Mouse (Mus musculus) layer of hippocampus, adult 8-10 months (tissue): ENCODE data around the gene Prkaa1. TPM values are rescaled to one million over a fixed set of nuclear protein-coding genes. Genes with fewer than 3 reads are reported as not detected.
A peak's percentile ranks its signal among the peaks of the same experiment; 100 is the strongest.
"Not testable (repeated sequence)": the region's sequence is repeated elsewhere in the genome, so short reads cannot be mapped to it uniquely, and the experiment has no call there.

Experiments used
- DNase-seq, 2 experiments: peaks; one replicate each; pipeline ENCODE4 v3.0.0; 2022; ENCODE audit warnings: low spot score in 2 of 2
- total RNA-seq, 4 experiments: library from RNA; stranded (reverse); gene quantifications; 2 replicates each; pipeline ENCODE4 v1.2.4; 2022

Gene Prkaa1
- total RNA-seq, 4 experiments from 2014 or later: 24.6 to 25.5 (median 24.8) TPM

GRCm38 (mm10) chr15:5129111-5129805 lies 14.4 kb upstream of the Prkaa1 start:
- DNase-seq: no peak

- DNase-seq: not testable (repeated sequence)
These were observed 12.6 kb upstream of the Prkaa1 start for GRCm38 (mm10) chr15:5130887-5131668.

GRCm38 (mm10) chr15:5133301-5133700 lies 10.4 kb upstream of the Prkaa1 start:
- no peak for DNase-seq

GRCm38 (mm10) chr15:5134179-5134578 lies 9.5 kb upstream of the Prkaa1 start:
- no peak for DNase-seq

- no peak for DNase-seq
These were observed 8.6 kb upstream of the Prkaa1 start for GRCm38 (mm10) chr15:5134945-5135483.

GRCm38 (mm10) chr15:5138021-5138856 lies 5.4 kb upstream of the Prkaa1 start:
- no peak for DNase-seq

- no peak for DNase-seq
These were observed 4.3 kb upstream of the Prkaa1 start for GRCm38 (mm10) chr15:5139366-5139765.

GRCm38 (mm10) chr15:5139863-5140262 lies 3.8 kb upstream of the Prkaa1 start:
- DNase-seq: no peak

GRCm38 (mm10) chr15:5140357-5140756 lies 3.3 kb upstream of the Prkaa1 start:
- no peak for DNase-seq

GRCm38 (mm10) chr15:5142047-5142446 lies 1.6 kb upstream of the Prkaa1 start:
- DNase-seq: no peak

- no peak for DNase-seq
These were observed 947 bp upstream of the Prkaa1 start for GRCm38 (mm10) chr15:5142714-5143113.

GRCm38 (mm10) chr15:5144021-5144778 lies 539 bp downstream of the Prkaa1 start:
- peak; percentile 44 to 61 for DNase-seq

GRCm38 (mm10) chr15:5145196-5145945 lies 1.7 kb downstream of the Prkaa1 start:
- DNase-seq: no peak

GRCm38 (mm10) chr15:5149187-5149586 lies 5.5 kb downstream of the Prkaa1 start:
- DNase-seq: no peak

- no peak for DNase-seq
These were observed 8.5 kb downstream of the Prkaa1 start for GRCm38 (mm10) chr15:5152171-5152570.

- DNase-seq: no peak
These were observed 11.0 kb downstream of the Prkaa1 start for GRCm38 (mm10) chr15:5154621-5155020.

- DNase-seq: no peak
These were observed 11.4 kb downstream of the Prkaa1 start for GRCm38 (mm10) chr15:5155093-5155492.

GRCm38 (mm10) chr15:5156355-5156754 lies 12.7 kb downstream of the Prkaa1 start:
- no peak for DNase-seq

- no peak for DNase-seq
These were observed 13.7 kb downstream of the Prkaa1 start for GRCm38 (mm10) chr15:5157386-5157785.

- no peak for DNase-seq
These were observed 15.2 kb downstream of the Prkaa1 start for GRCm38 (mm10) chr15:5158827-5159226.
